In genomic region chr19:53890781-53891251, GRCm38 (mm10) we compare ENCODE assay signal across 8 mouse cellular contexts. TPM values are rescaled to one million over a fixed set of nuclear protein-coding genes. Genes with fewer than 3 reads are reported as not detected.
DNase-seq lines count a peak whose midpoint lies in the region; ATAC-seq lines count a peak whose summit lies in the region.

No protein-coding gene starts in this region.

- peak; percentile 38 for DNase-seq in testis, postnatal 10 days (ENCODE audit: low spot score)
- DNase-seq in testis, postnatal 14 days (ENCODE audit: low spot score): no peak
- no peak for DNase-seq in hindbrain, embryonic 14.5 days (ENCODE audit: low spot score)
- DNase-seq in left cerebral cortex, adult 9 months (ENCODE audit: low spot score in 2 of 2): no peak
- no peak for DNase-seq in adrenal gland, postnatal 36 days
- DNase-seq in left cerebral cortex, adult 8-10 months (ENCODE audit: low spot score in 2 of 2): no peak

- no peak overlapping the region for H3K4me3 ChIP-seq in intestine, embryonic 15.5 days (replicated peaks)
- H3K4me3 ChIP-seq in hindbrain, embryonic 14.5 days (replicated peaks; ENCODE audit: low read length): no peak overlapping the region

- peak overlapping the region; percentile 83 for H3K27ac ChIP-seq in intestine, embryonic 15.5 days
- H3K27ac ChIP-seq in hindbrain, embryonic 14.5 days: no peak overlapping the region

- peak; percentile 50 for ATAC-seq in intestine, embryonic 15.5 days
- peak; percentile 17; the same call in 1 of the 2 replicates for ATAC-seq in megakaryocyte, adult 5-6 weeks (ENCODE audit: poor library complexity, severe bottlenecking)
- ATAC-seq in hindbrain, embryonic 14.5 days (ENCODE audit: low FRiP score): no peak

- H3K4me2 ChIP-seq in intestine, embryonic 15.5 days (replicated peaks): no peak overlapping the region
- H3K4me2 ChIP-seq in hindbrain, embryonic 14.5 days (replicated peaks): no peak overlapping the region

- H3K36me3 ChIP-seq in intestine, embryonic 15.5 days: no peaks in the 10 kb centered on the region
- no peaks in the 10 kb centered on the region for H3K36me3 ChIP-seq in hindbrain, embryonic 14.5 days (replicated peaks; ENCODE audit: control insufficient read depth, insufficient read depth)

- no peaks in the 10 kb centered on the region for H3K9me3 ChIP-seq in intestine, embryonic 15.5 days
- no peaks in the 10 kb centered on the region for H3K9me3 ChIP-seq in hindbrain, embryonic 14.5 days (ENCODE audit: control insufficient read depth, low read length)

- 49% methylated on average over 5 of the region's 5 CpGs for WGBS in intestine, embryonic 15.5 days
- 62% methylated on average over 5 of the region's 5 CpGs for WGBS in hindbrain, embryonic 14.5 days

- no peak overlapping the region for H3K9ac ChIP-seq in intestine, embryonic 15.5 days
- no peak overlapping the region for H3K9ac ChIP-seq in hindbrain, embryonic 14.5 days

- H3K4me1 ChIP-seq in intestine, embryonic 15.5 days (replicated peaks): peaks cover 34% of the 10 kb centered on the region
- H3K4me1 ChIP-seq in hindbrain, embryonic 14.5 days (replicated peaks; ENCODE audit: control insufficient read depth, insufficient read depth, low read length): 0 out of 2 replicates have a peak, but pooled peaks cover 3% of the 10 kb centered on the region

- H3K27me3 ChIP-seq in intestine, embryonic 15.5 days (replicated peaks): no peaks in the 10 kb centered on the region
- no peaks in the 10 kb centered on the region; the same call in 1 of the 2 replicates for H3K27me3 ChIP-seq in hindbrain, embryonic 14.5 days (ENCODE audit: control insufficient read depth, insufficient read depth, low read length)

RNA-seq across cellular contexts. Expression of gene Pdcd4, which starts 1.2 kb away (rescaled TPM):
- polyA plus RNA-seq in intestine, embryonic 15.5 days (2015; fragmentation: Nextera tagmentation; extraction: Ambion mirVana): 65.1 and 73.7 TPM in 2 replicates
- 60.2 and 73.4 TPM in 2 replicates for total RNA-seq in megakaryocyte, adult 5-6 weeks (2015)
- 79.2 and 85.9 TPM in 2 replicates for total RNA-seq in megakaryocyte, adult 5-6 weeks (2017)
- polyA plus RNA-seq in hindbrain, embryonic 14.5 days (2014; fragmentation: Nextera tagmentation; extraction: Ambion mirVana): 51.8 and 58.0 TPM in 2 replicates
- total RNA-seq in adrenal gland, postnatal 36 days (2021): 100 to 1,000 TPM in 1 of 2 experiments, 10 to 100 TPM in 1; 83.2 to 121 TPM
- total RNA-seq in left cerebral cortex, adult 8-10 months (2022): 100 to 1,000 TPM in 2 of 4 experiments, 10 to 100 TPM in 2; 95.8 to 102 (median 98.8) TPM

RNA-seq across cellular contexts. Expression of gene Shoc2, which starts 53.3 kb away (rescaled TPM):
- polyA plus RNA-seq in intestine, embryonic 15.5 days (2015; fragmentation: Nextera tagmentation; extraction: Ambion mirVana): 37.5 and 42.9 TPM in 2 replicates
- 67.1 and 67.3 TPM in 2 replicates for total RNA-seq in megakaryocyte, adult 5-6 weeks (2015)
- total RNA-seq in megakaryocyte, adult 5-6 weeks (2017): 67.6 and 70.3 TPM in 2 replicates
- 75.3 and 83.0 TPM in 2 replicates for polyA plus RNA-seq in hindbrain, embryonic 14.5 days (2014; fragmentation: Nextera tagmentation; extraction: Ambion mirVana)
- total RNA-seq in adrenal gland, postnatal 36 days (2021): 10 to 100 TPM; 47.5 to 52.6 TPM
- 10 to 100 TPM; 54.0 to 59.6 (median 58.1) TPM for total RNA-seq in left cerebral cortex, adult 8-10 months (2022)

RNA-seq across cellular contexts. Expression of gene Bbip1, which starts 53.6 kb away (rescaled TPM):
- 73.3 and 79.2 TPM in 2 replicates for polyA plus RNA-seq in intestine, embryonic 15.5 days (2015; fragmentation: Nextera tagmentation; extraction: Ambion mirVana)
- total RNA-seq in megakaryocyte, adult 5-6 weeks (2015): 154 and 163 TPM in 2 replicates
- total RNA-seq in megakaryocyte, adult 5-6 weeks (2017): 77.1 and 79.1 TPM in 2 replicates
- 149 and 155 TPM in 2 replicates for polyA plus RNA-seq in hindbrain, embryonic 14.5 days (2014; fragmentation: Nextera tagmentation; extraction: Ambion mirVana)
- total RNA-seq in adrenal gland, postnatal 36 days (2021): 10 to 100 TPM; 26.2 to 29.1 TPM
- 10 to 100 TPM; 39.9 to 52.1 (median 45.4) TPM for total RNA-seq in left cerebral cortex, adult 8-10 months (2022)
